Mouse (Mus musculus) stomach, postnatal 0 days (tissue): Measurements from ENCODE around the gene Tor2a. TPM values are rescaled to one million over a fixed set of nuclear protein-coding genes. Genes with fewer than 3 reads are reported as not detected.

Experiments
- ATAC-seq: fragments of 200-750 bp; cut with Nextera tagmentation; 2 replicates; pipeline ENCODE4 v1.8.0; 2017; ENCODE audit not compliant: low FRiP score, low TSS enrichment
- DNase-seq: peaks from one replicate; pipeline ENCODE4 v3.0.0-alpha.2; 2016; ENCODE audit warnings: low spot score
- H3K27ac ChIP-seq: fragments of 300-500 bp; sonication (generic); replicated peaks from 2 replicates; pipeline ENCODE4 v1.5.1; 2014; ENCODE audit warnings: mild to moderate bottlenecking, control low read depth
- H3K27me3 ChIP-seq: fragments of 300-500 bp; sonication (generic); 2 replicates; pipeline ENCODE4 v1.6.1; 2014; ENCODE audit warnings: low read length; ENCODE audit not compliant: control insufficient read depth, insufficient read depth
- H3K36me3 ChIP-seq: fragments of 300-500 bp; sonication (generic); 2 replicates; pipeline ENCODE4 v1.6.1; 2014; ENCODE audit warnings: low read length, mixed read lengths; ENCODE audit not compliant: control insufficient read depth, insufficient read depth
- H3K4me1 ChIP-seq: fragments of 300-500 bp; sonication (generic); replicated peaks from 2 replicates; pipeline ENCODE4 v1.6.1; 2014; ENCODE audit warnings: antibody characterized with exemption; ENCODE audit not compliant: control insufficient read depth, insufficient read depth
- H3K4me2 ChIP-seq: fragments of 300-500 bp; sonication (generic); replicated peaks from 2 replicates; pipeline ENCODE4 v1.6.1; 2014; ENCODE audit warnings: low read depth, mild to moderate bottlenecking, control low read depth, moderate library complexity
- H3K4me3 ChIP-seq: fragments of 300-500 bp; sonication (generic); 2 replicates; pipeline ENCODE4 v1.5.1; 2014; ENCODE audit warnings: low read depth, low read length, control low read depth
- H3K9ac ChIP-seq: fragments of 300-500 bp; sonication (generic); 2 replicates; pipeline ENCODE4 v1.6.1; 2014; ENCODE audit warnings: mild to moderate bottlenecking, low read length, control low read depth, mixed read lengths
- H3K9me3 ChIP-seq: fragments of 300-500 bp; sonication (generic); 2 replicates; pipeline ENCODE4 v1.6.1; 2016; ENCODE audit warnings: low read length; ENCODE audit not compliant: control insufficient read depth
- CTCF ChIP-seq: IDR thresholded peaks from 2 replicates; pipeline ENCODE4 v1.5.1; 2016; ENCODE audit warnings: antibody characterized with exemption, low read depth, mild to moderate bottlenecking, moderate library complexity
- EP300 ChIP-seq: optimal IDR thresholded peaks from 2 replicates; pipeline ENCODE3; 2016; ENCODE audit warnings: antibody characterized with exemption
- WGBS: fragments of 180-500 bp; shearing (Covaris S2); extraction: QIAGEN DNeasy Blood & Tissue Kit; methylation state at CpG from one replicate; pipeline ENCODE4 v1.1.7; 2014; 5-methylcytosine and 5-hydroxymethylcytosine counted together
- polyA plus RNA-seq: library from polyadenylated mRNA; unstranded; fragments of >200 nt; fragmentation: Nextera tagmentation; extraction: Ambion mirVana; gene quantifications from 2 replicates; pipeline ENCODE4 v1.2.1, GENCODE M21; 2015

The Tor2a gene
- polyA plus RNA-seq, 1 experiment from 2014 or later: 45.9 TPM

- H3K4me2 ChIP-seq: no peak overlapping the region
- no peak overlapping the region for H3K27ac ChIP-seq
- H3K36me3 ChIP-seq: no peaks in the 10 kb centered on the region
- DNase-seq (no peak), ATAC-seq (no peak)
- H3K4me3 ChIP-seq: no peak overlapping the region
- peaks cover 5% of the 10 kb centered on the region; the same call in 1 of the 2 replicates for H3K4me1 ChIP-seq
- H3K27me3 ChIP-seq: no peaks in the 10 kb centered on the region
- no peak overlapping the region for H3K9ac ChIP-seq
- TF ChIP-seq CTCF (no peak), EP300 (no peak)
- WGBS: 62% methylated on average over 9 of the region's 9 CpGs
- no peaks in the 10 kb centered on the region for H3K9me3 ChIP-seq
These were observed 38.3 kb upstream of the Tor2a start for GRCm38 (mm10) chr2:32718761-32719160.

- no peak overlapping the region for H3K27ac ChIP-seq
- WGBS: 75% methylated on average over 3 of the region's 3 CpGs
These were observed 37.0 kb upstream of the Tor2a start for GRCm38 (mm10) chr2:32720053-32720452.

GRCm38 (mm10) chr2:32720681-32721229, 36.3 kb upstream of the Tor2a start, which contains the start of gene Sh2d3c:
Gene Sh2d3c, plus strand, starts transcription at chr2:32721055.
- no peaks in the 10 kb centered on the region for H3K9me3 ChIP-seq
- no peaks in the 10 kb centered on the region for H3K27me3 ChIP-seq
- 33% methylated on average over 8 of the region's 8 CpGs for WGBS
- H3K4me2 ChIP-seq: peak within 1 kb of the TSS; percentile 25
- H3K36me3 ChIP-seq: no peaks in the 10 kb centered on the region
- DNase-seq: no peak
- H3K4me3 ChIP-seq: no peak within 1 kb of the TSS
- H3K4me1 ChIP-seq: peaks cover 5% of the 10 kb centered on the region; the same call in 1 of the 2 replicates
- peak; percentile 36 for ATAC-seq
- peak within 1 kb of the TSS; percentile 56; the same call in 1 of the 2 replicates for H3K27ac ChIP-seq
- no peak for TF ChIP-seq EP300
- TF ChIP-seq CTCF: no peak
- H3K9ac ChIP-seq: peak within 1 kb of the TSS; percentile 41; the same call in 1 of the 2 replicates

More at GRCm38 (mm10) chr2:32720053-32720452, 37.0 kb upstream of the Tor2a start:
- ATAC-seq (no peak), DNase-seq (no peak)
- no peak for TF ChIP-seq EP300
- no peak for TF ChIP-seq CTCF
- Histone ChIP-seq H3K4me1 (peaks cover 5% of the 10 kb centered on the region; the same call in 1 of the 2 replicates), H3K27me3 (no peaks in the 10 kb centered on the region), H3K36me3 (no peaks in the 10 kb centered on the region), H3K4me3 (no peak overlapping the region), H3K4me2 (no peak overlapping the region), H3K9me3 (no peaks in the 10 kb centered on the region), H3K9ac (no peak overlapping the region)

GRCm38 (mm10) chr2:32722046-32722445, 35.0 kb upstream of the Tor2a start:
- Histone ChIP-seq H3K36me3 (no peaks in the 10 kb centered on the region), H3K27ac (peak overlapping the region; percentile 40; the same call in 1 of the 2 replicates), H3K9me3 (no peaks in the 10 kb centered on the region), H3K9ac (peak overlapping the region; percentile 41; the same call in 1 of the 2 replicates), H3K4me3 (no peak overlapping the region), H3K4me2 (0 out of 2 replicates have a peak overlapping the region, but pooled peaks have one; percentile 5), H3K27me3 (no peaks in the 10 kb centered on the region), H3K4me1 (peaks cover 5% of the 10 kb centered on the region; the same call in 1 of the 2 replicates)
- TF ChIP-seq CTCF (no peak), EP300 (no peak)
- WGBS: 37% methylated on average over 6 of the region's 6 CpGs
- DNase-seq (no peak), ATAC-seq (no peak)

GRCm38 (mm10) chr2:32722581-32722980, 34.5 kb upstream of the Tor2a start:
- Histone ChIP-seq H3K27me3 (no peaks in the 10 kb centered on the region), H3K9ac (no peak overlapping the region), H3K4me3 (no peak overlapping the region), H3K4me1 (peaks cover 5% of the 10 kb centered on the region; the same call in 1 of the 2 replicates), H3K27ac (no peak overlapping the region), H3K9me3 (no peaks in the 10 kb centered on the region), H3K4me2 (no peak overlapping the region), H3K36me3 (no peaks in the 10 kb centered on the region)
- TF ChIP-seq EP300 (no peak), CTCF (no peak)
- ATAC-seq (no peak), DNase-seq (no peak)
- 34% methylated on average over 3 of the region's 3 CpGs for WGBS

- H3K9me3 ChIP-seq: no peaks in the 10 kb centered on the region
- 79% methylated on average over 4 of the region's 4 CpGs for WGBS
- ATAC-seq (no peak), DNase-seq (no peak)
- no peak overlapping the region for H3K27ac ChIP-seq
- H3K4me3 ChIP-seq: no peak overlapping the region
- H3K27me3 ChIP-seq: no peaks in the 10 kb centered on the region
- no peaks in the 10 kb centered on the region for H3K36me3 ChIP-seq
- peaks cover 5% of the 10 kb centered on the region; the same call in 1 of the 2 replicates for H3K4me1 ChIP-seq
- H3K4me2 ChIP-seq: no peak overlapping the region
- no peak overlapping the region for H3K9ac ChIP-seq
- TF ChIP-seq CTCF: no peak
- no peak for TF ChIP-seq EP300
These were observed 32.9 kb upstream of the Tor2a start for GRCm38 (mm10) chr2:32724149-32724548.
